Mouse (Mus musculus): ENCODE measurements around the gene Grip1. TPM values are rescaled to one million over a fixed set of nuclear protein-coding genes. Genes with fewer than 3 reads are reported as not detected.

Gene Grip1
- total and polyA plus RNA-seq, 3 experiments, result 0.31 to 0.45 (median 0.42) TPM

GRCm38 (mm10) chr10:119454106-119454667, 557 bp downstream of the Grip1 start:
- Histone ChIP-seq H3K27ac (no peak overlapping the region), H3K36me3 (ENCODE audit: control insufficient read depth, insufficient read depth, low read length) (no peaks in the 10 kb centered on the region), H3K4me3 (peak overlapping the region; percentile 47), H3K27me3 (ENCODE audit: control insufficient read depth, insufficient read depth, low read length) (peaks cover 12% of the 10 kb centered on the region), H3K4me1 (ENCODE audit: control insufficient read depth, insufficient read depth, low read length) (no peaks in the 10 kb centered on the region), H3K79me2 (replicated peaks; ENCODE audit: control insufficient read depth, insufficient read depth, low read length) (no peaks in the 10 kb centered on the region), H3K9ac (ENCODE audit: low read depth, low read length) (0 out of 2 replicates have a peak overlapping the region, but pooled peaks have one; percentile 13)
- intact Hi-C loops (cut with DNase I), result no loop called here
- 1% methylated on average over 57 of the region's 57 CpGs for WGBS
- peak; percentile 17 to 37 for DNase-seq
- TF ChIP-seq EP300 (IDR thresholded peaks at IDR 0.05; ENCODE audit: insufficient read depth, low read depth, low read length) (no peak), CTCF (IDR thresholded peaks at IDR 0.05) (no peak), POLR2A (IDR thresholded peaks at IDR 0.05; ENCODE audit: insufficient read depth, low read depth, low read length) (no peak)

DNA sequence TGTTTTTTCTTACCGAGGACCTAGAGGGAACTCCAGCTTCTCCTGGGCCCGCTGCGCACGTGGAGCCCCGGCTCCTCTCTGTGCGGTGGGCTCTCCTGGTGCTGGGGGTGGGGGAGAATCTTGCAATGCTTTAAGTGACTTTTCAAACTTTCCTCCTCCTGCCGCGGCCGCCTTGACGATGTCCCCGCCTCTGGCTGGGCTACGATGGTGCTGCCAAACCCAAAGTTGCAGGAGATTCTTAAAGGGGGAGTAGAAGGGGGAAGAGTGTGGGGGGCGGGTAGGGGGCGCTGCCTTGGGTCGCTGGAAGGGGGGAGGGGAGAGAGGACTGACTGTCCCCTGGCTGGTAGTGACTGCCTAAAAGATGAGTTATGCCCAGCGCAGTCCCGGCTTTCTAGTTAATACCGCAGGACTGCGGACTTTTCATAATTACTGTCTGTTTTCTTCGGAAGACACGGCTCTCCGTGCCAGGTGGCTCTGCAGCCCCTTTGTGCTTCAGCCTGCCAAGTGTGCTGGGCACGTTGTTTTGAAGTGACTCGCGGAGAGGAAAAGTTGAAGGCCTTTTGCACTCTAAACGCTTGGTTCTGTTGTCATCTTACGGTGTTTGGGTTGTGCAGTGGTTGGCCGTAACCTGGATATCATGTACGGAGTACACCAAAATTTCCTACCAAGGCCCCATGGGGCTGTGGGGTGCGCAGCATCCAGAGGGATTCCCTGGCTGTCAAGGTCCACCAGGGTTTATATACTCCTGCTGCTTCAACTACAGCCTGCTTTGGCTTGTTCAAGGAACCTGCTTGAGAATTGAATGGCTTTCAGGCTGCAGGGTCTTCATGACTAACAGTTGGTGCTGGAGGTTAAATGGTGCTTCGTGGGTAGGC, 1.3 kb downstream of the Grip1 start:
- H3K27me3 ChIP-seq (ENCODE audit: control insufficient read depth, insufficient read depth, low read length), result peaks cover 12% of the 10 kb centered on the region
- no peaks in the 10 kb centered on the region for H3K79me2 ChIP-seq (replicated peaks; ENCODE audit: control insufficient read depth, insufficient read depth, low read length)
- no peak overlapping the region for H3K27ac ChIP-seq
- peak overlapping the region; percentile 47 for H3K4me3 ChIP-seq
- 2% methylated on average over 31 of the region's 31 CpGs for WGBS
- intact Hi-C loops (cut with DNase I), result no loop called here
- H3K9ac ChIP-seq (ENCODE audit: low read depth, low read length), result no peak overlapping the region
- H3K4me1 ChIP-seq (ENCODE audit: control insufficient read depth, insufficient read depth, low read length), result no peaks in the 10 kb centered on the region
- H3K36me3 ChIP-seq (ENCODE audit: control insufficient read depth, insufficient read depth, low read length), result no peaks in the 10 kb centered on the region
- TF ChIP-seq EP300 (IDR thresholded peaks at IDR 0.05; ENCODE audit: insufficient read depth, low read depth, low read length) (no peak), POLR2A (IDR thresholded peaks at IDR 0.05; ENCODE audit: insufficient read depth, low read depth, low read length) (no peak), CTCF (IDR thresholded peaks at IDR 0.05) (no peak)
- DNase-seq, result no peak

DNA sequence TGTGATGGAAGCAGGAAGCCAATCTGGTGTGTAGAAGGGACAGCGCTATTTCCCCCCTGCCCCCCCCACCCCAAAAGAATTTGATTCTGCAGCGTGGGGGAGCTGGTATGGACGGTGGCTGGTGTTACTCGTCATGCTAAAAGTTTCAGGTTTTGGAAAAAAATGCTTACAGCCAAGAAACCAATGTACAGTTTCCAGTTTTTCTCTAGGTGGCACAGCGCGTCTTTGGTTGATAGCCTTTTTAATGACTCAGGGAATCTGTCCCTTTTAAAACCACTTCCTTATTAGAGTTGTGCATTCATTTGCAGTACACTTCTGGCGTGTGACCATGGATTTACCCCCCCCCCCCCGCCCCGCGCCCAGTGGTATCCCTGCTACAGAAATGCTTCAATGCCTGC, 1.9 kb downstream of the Grip1 start:
- Histone ChIP-seq H3K9ac (ENCODE audit: low read depth, low read length) (no peak overlapping the region), H3K4me1 (ENCODE audit: control insufficient read depth, insufficient read depth, low read length) (no peaks in the 10 kb centered on the region), H3K36me3 (ENCODE audit: control insufficient read depth, insufficient read depth, low read length) (no peaks in the 10 kb centered on the region), H3K79me2 (replicated peaks; ENCODE audit: control insufficient read depth, insufficient read depth, low read length) (no peaks in the 10 kb centered on the region), H3K27ac (no peak overlapping the region), H3K4me3 (no peak overlapping the region), H3K27me3 (ENCODE audit: control insufficient read depth, insufficient read depth, low read length) (peaks cover 12% of the 10 kb centered on the region)
- intact Hi-C loops (cut with DNase I), result no loop called here
- 12% methylated on average over 10 of the region's 10 CpGs for WGBS
- TF ChIP-seq CTCF (IDR thresholded peaks at IDR 0.05) (no peak), EP300 (IDR thresholded peaks at IDR 0.05; ENCODE audit: insufficient read depth, low read depth, low read length) (no peak)
- no peak for DNase-seq

GRCm38 (mm10) chr10:119457121-119457520, 3.5 kb downstream of the Grip1 start:
- no peak overlapping the region for H3K4me3 ChIP-seq
- WGBS, result 83% methylated on average over 5 of the region's 5 CpGs
- TF ChIP-seq POLR2A (IDR thresholded peaks at IDR 0.05; ENCODE audit: insufficient read depth, low read depth, low read length), result no peak
- TF ChIP-seq EP300 (IDR thresholded peaks at IDR 0.05; ENCODE audit: insufficient read depth, low read depth, low read length), result no peak
- TF ChIP-seq CTCF (IDR thresholded peaks at IDR 0.05), result no peak
- no peak overlapping the region for H3K9ac ChIP-seq (ENCODE audit: low read depth, low read length)
- no peak for DNase-seq
- no peaks in the 10 kb centered on the region for H3K36me3 ChIP-seq (ENCODE audit: control insufficient read depth, insufficient read depth, low read length)
- no peak overlapping the region for H3K27ac ChIP-seq
- no peaks in the 10 kb centered on the region for H3K4me1 ChIP-seq (ENCODE audit: control insufficient read depth, insufficient read depth, low read length)
- H3K27me3 ChIP-seq (ENCODE audit: control insufficient read depth, insufficient read depth, low read length), result peaks cover 12% of the 10 kb centered on the region
- intact Hi-C loops (cut with DNase I), result no loop called here
- H3K79me2 ChIP-seq (replicated peaks; ENCODE audit: control insufficient read depth, insufficient read depth, low read length), result no peaks in the 10 kb centered on the region

DNA sequence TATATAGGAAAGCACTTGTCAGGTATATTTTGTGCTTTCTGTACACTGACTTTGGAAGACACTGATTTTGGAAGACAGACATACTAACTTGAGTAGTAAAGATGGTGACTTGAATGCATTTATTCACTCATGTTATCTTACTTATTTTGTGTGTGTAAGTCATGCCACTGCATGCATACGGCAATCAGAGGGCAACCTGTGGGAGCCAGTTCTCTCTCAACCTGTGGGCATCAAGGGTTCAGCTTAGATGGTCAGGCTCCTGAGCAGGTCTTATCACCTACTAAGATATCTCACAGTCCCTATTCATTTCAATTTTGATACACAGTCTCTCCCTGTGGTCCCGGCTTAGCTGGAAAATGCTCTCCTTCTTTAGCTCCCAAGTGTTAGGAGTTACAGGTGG, 5.4 kb downstream of the Grip1 start:
- DNase-seq, result no peak
- peaks cover 8% of the 10 kb centered on the region for H3K27me3 ChIP-seq (ENCODE audit: control insufficient read depth, insufficient read depth, low read length)
- no peak overlapping the region for H3K27ac ChIP-seq
- no peak for TF ChIP-seq EP300 (IDR thresholded peaks at IDR 0.05; ENCODE audit: insufficient read depth, low read depth, low read length)
- TF ChIP-seq CTCF (IDR thresholded peaks at IDR 0.05), result no peak
- no peak for TF ChIP-seq POLR2A (IDR thresholded peaks at IDR 0.05; ENCODE audit: insufficient read depth, low read depth, low read length)
- no peaks in the 10 kb centered on the region for H3K36me3 ChIP-seq (ENCODE audit: control insufficient read depth, insufficient read depth, low read length)
- WGBS, result 89% methylated on average over 2 of the region's 2 CpGs
- intact Hi-C loops (cut with DNase I), result no loop called here
- no peaks in the 10 kb centered on the region for H3K4me1 ChIP-seq (ENCODE audit: control insufficient read depth, insufficient read depth, low read length)
- no peaks in the 10 kb centered on the region for H3K79me2 ChIP-seq (replicated peaks; ENCODE audit: control insufficient read depth, insufficient read depth, low read length)
- no peak overlapping the region for H3K4me3 ChIP-seq
- H3K9ac ChIP-seq (ENCODE audit: low read depth, low read length), result no peak overlapping the region

GRCm38 (mm10) chr10:119463345-119463744, 9.7 kb downstream of the Grip1 start:
- no peaks in the 10 kb centered on the region for H3K36me3 ChIP-seq (ENCODE audit: control insufficient read depth, insufficient read depth, low read length)
- H3K79me2 ChIP-seq (replicated peaks; ENCODE audit: control insufficient read depth, insufficient read depth, low read length), result no peaks in the 10 kb centered on the region

More at GRCm38 (mm10) chr10:119463345-119463744, 9.7 kb downstream of the Grip1 start:
- TF ChIP-seq CTCF (IDR thresholded peaks at IDR 0.05), result no peak
- no peak for TF ChIP-seq POLR2A (IDR thresholded peaks at IDR 0.05; ENCODE audit: insufficient read depth, low read depth, low read length)
- TF ChIP-seq EP300 (IDR thresholded peaks at IDR 0.05; ENCODE audit: insufficient read depth, low read depth, low read length), result no peak
- Histone ChIP-seq H3K27me3 (ENCODE audit: control insufficient read depth, insufficient read depth, low read length) (no peaks in the 10 kb centered on the region; the same call in 1 of the 2 replicates), H3K9ac (ENCODE audit: low read depth, low read length) (no peak overlapping the region), H3K4me1 (ENCODE audit: control insufficient read depth, insufficient read depth, low read length) (no peaks in the 10 kb centered on the region), H3K4me3 (no peak overlapping the region), H3K27ac (no peak overlapping the region)
- intact Hi-C loops (cut with DNase I), result no loop called here
- WGBS, result 35% methylated on average over 7 of the region's 7 CpGs
- DNase-seq, result peak; percentile 25 to 30
